Mouse (Mus musculus) leukemia stem cell, adult 10-12 weeks (primary cell): ENCODE measurements around the gene Gm26566. TPM values are rescaled to one million over a fixed set of nuclear protein-coding genes. Genes with fewer than 3 reads are reported as not detected.

Experiments used
- polyA plus RNA-seq: library from polyadenylated mRNA; stranded (reverse); fragments of >175 nt; gene quantifications from 2 replicates; pipeline ENCODE4 v1.2.3, GENCODE M21; 2012; ENCODE audit warnings: low replicate concordance

Gm26566 gene
- polyA plus RNA-seq: not detected in 2 replicates

GRCm38 (mm10) chr4:88721791-88722721 lies at the start of gene Gm26566, which contains the start of gene Klhl9:
Gm26566 (plus strand) TSS chr4:88721805.
Klhl9 (minus strand) TSS chr4:88722465.

GRCm38 (mm10) chr4:88676824-88677223 lies 44.8 kb upstream of the Gm26566 start, which contains the start of gene Ifna16:
Ifna16 (minus strand) TSS chr4:88676924.

GRCm38 (mm10) chr4:88683812-88684211 lies 37.8 kb upstream of the Gm26566 start, which contains the start of gene Ifna2:
Ifna2 (minus strand) TSS chr4:88683912.

GRCm38 (mm10) chr4:88691259-88691658 lies 30.3 kb upstream of the Gm26566 start, which contains the start of gene Ifnab:
Ifnab (minus strand) TSS chr4:88691359.

GRCm38 (mm10) chr4:88754818-88755340 lies 33.3 kb downstream of the Gm26566 start, which contains the start of gene Gm13271:
Gm13271 (plus strand) TSS chr4:88754868.

DNA sequence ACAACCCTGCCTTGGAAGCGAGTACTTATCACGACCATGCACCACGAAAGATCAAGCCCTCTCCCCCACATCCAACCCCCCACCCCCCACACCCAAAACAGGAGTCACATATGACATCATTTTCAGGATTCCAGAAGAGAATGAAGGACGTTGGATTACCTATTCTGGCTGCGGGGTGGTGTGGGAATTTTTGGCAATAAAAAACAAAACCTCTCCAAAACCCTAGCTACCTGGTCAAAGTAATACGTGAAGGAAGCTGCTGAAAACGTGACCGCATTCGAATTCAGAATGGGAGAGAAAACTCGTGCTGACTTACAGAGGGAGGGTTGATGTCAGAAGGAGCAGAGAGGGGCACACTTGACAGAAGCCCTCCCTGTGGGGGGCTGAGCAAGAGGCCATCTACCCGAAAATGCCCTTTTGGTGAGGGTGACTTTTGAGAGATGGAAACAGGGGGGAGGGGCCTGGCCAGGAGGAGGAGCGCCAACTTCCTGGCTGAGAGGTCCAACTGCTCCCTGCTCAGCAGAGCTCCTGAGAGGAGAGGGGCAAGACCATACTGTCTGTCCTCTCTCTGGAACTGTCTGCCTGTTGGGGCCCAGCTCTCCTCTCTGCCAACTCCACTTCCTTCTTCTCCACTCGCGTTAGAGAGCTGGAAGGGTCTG lies 38.1 kb downstream of the Gm26566 start, which contains the start of gene Gm13283:
Gene Gm13283, plus strand, starts transcription at position 510 of the 659 bp plus-strand sequence.

Other genes starting within 250 kb of the Gm26566 start
- gene Ifnb1, start 199.0 kb upstream of the Gm26566 start, polyA plus RNA-seq: not detected in 2 replicates
- gene Ifna15, start 163.6 kb upstream of the Gm26566 start, polyA plus RNA-seq: not detected in 2 replicates
- not detected in 2 replicates for gene Ifna14, start 150.0 kb upstream of the Gm26566 start, polyA plus RNA-seq
- gene Ifna9, start 129.4 kb upstream of the Gm26566 start, polyA plus RNA-seq: not detected in 2 replicates
- not detected in 2 replicates for gene Ifna12, start 118.4 kb upstream of the Gm26566 start, polyA plus RNA-seq
- gene C87499, start 87.4 kb upstream of the Gm26566 start, polyA plus RNA-seq: not detected in 2 replicates
- gene Ifna13, start 77.3 kb upstream of the Gm26566 start, polyA plus RNA-seq: not detected in 2 replicates
- not detected in 2 replicates for gene Ifna16, start 44.9 kb upstream of the Gm26566 start, polyA plus RNA-seq
- gene Ifna2, start 37.9 kb upstream of the Gm26566 start, polyA plus RNA-seq: not detected in 2 replicates
- gene Ifnab, start 30.4 kb upstream of the Gm26566 start, polyA plus RNA-seq: not detected in 2 replicates
- gene Klhl9, start 660 bp downstream of the Gm26566 start, polyA plus RNA-seq: 5.7 and 6.4 TPM in 2 replicates
- not detected in 2 replicates for gene Gm13271, start 33.1 kb downstream of the Gm26566 start, polyA plus RNA-seq
- not detected in 2 replicates for gene Gm13283, start 38.3 kb downstream of the Gm26566 start, polyA plus RNA-seq
- not detected in 2 replicates for gene Gm13290, start 52.0 kb downstream of the Gm26566 start, polyA plus RNA-seq
- not detected in 2 replicates for gene Gm13289, start 55.1 kb downstream of the Gm26566 start, polyA plus RNA-seq
- gene Gm13272, start 58.0 kb downstream of the Gm26566 start, polyA plus RNA-seq: not detected in 2 replicates
- gene Ifnz, start 60.3 kb downstream of the Gm26566 start, polyA plus RNA-seq: not detected in 2 replicates
- gene Gm13276, start 63.9 kb downstream of the Gm26566 start, polyA plus RNA-seq: not detected in 2 replicates
- not detected in 2 replicates for gene Gm13277, start 66.8 kb downstream of the Gm26566 start, polyA plus RNA-seq
- gene Gm13278, start 69.7 kb downstream of the Gm26566 start, polyA plus RNA-seq: not detected in 2 replicates
- gene Gm13275, start 72.7 kb downstream of the Gm26566 start, polyA plus RNA-seq: not detected in 2 replicates
- gene Gm13279, start 75.6 kb downstream of the Gm26566 start, polyA plus RNA-seq: not detected in 2 replicates
- not detected in 2 replicates for gene Gm13285, start 77.9 kb downstream of the Gm26566 start, polyA plus RNA-seq
- gene Gm13287, start 81.4 kb downstream of the Gm26566 start, polyA plus RNA-seq: not detected in 2 replicates
- gene Gm13288, start 83.7 kb downstream of the Gm26566 start, polyA plus RNA-seq: not detected in 2 replicates
- not detected in 2 replicates for gene Ifna7, start 94.4 kb downstream of the Gm26566 start, polyA plus RNA-seq
- not detected in 2 replicates for gene Ifna11, start 98.2 kb downstream of the Gm26566 start, polyA plus RNA-seq
- gene Ifna6, start 105.6 kb downstream of the Gm26566 start, polyA plus RNA-seq: not detected in 2 replicates
- not detected in 2 replicates for gene Ifna5, start 113.7 kb downstream of the Gm26566 start, polyA plus RNA-seq
- gene Ifna4, start 120.1 kb downstream of the Gm26566 start, polyA plus RNA-seq: not detected in 2 replicates
- gene Ifna1, start 128.3 kb downstream of the Gm26566 start, polyA plus RNA-seq: not detected in 2 replicates
- not detected in 2 replicates for gene Ifne, start 158.4 kb downstream of the Gm26566 start, polyA plus RNA-seq